Mouse (Mus musculus) midbrain, embryonic 16.5 days (tissue): ENCODE measurements around the gene Wrnip1. TPM values are rescaled to one million over a fixed set of nuclear protein-coding genes. Genes with fewer than 3 reads are reported as not detected.

Source experiments
- ATAC-seq: fragments of 200-750 bp; cut with Nextera tagmentation; 2 replicates; pipeline ENCODE4 v1.8.0; 2017; ENCODE audit warnings: moderate TSS enrichment
- H3K27ac ChIP-seq: fragments of 300-500 bp; sonication (generic); 2 replicates; pipeline ENCODE4 v1.5.1; 2014; ENCODE audit warnings: mild to moderate bottlenecking, low read length, mixed read lengths
- H3K27me3 ChIP-seq: fragments of 300-500 bp; sonication (generic); 2 replicates; pipeline ENCODE4 v1.6.1; 2014; ENCODE audit warnings: low read depth, low read length, mixed read lengths; ENCODE audit not compliant: control insufficient read depth, insufficient read depth
- H3K36me3 ChIP-seq: fragments of 300-500 bp; sonication (generic); 2 replicates; pipeline ENCODE4 v1.6.1; 2014; ENCODE audit warnings: mild to moderate bottlenecking, low read length, moderate library complexity, mixed read lengths; ENCODE audit not compliant: control insufficient read depth, insufficient read depth
- H3K4me1 ChIP-seq: fragments of 300-500 bp; sonication (generic); 2 replicates; pipeline ENCODE4 v1.6.1; 2014; ENCODE audit warnings: mild to moderate bottlenecking, low read length, mixed read lengths; ENCODE audit not compliant: control insufficient read depth, insufficient read depth
- H3K4me2 ChIP-seq: fragments of 300-500 bp; sonication (generic); 2 replicates; pipeline ENCODE4 v1.6.1; 2014; ENCODE audit warnings: mild to moderate bottlenecking, low read length, mixed read lengths
- H3K4me3 ChIP-seq: fragments of 300-500 bp; sonication (generic); 2 replicates; pipeline ENCODE4 v1.5.1; 2014; ENCODE audit warnings: low read depth, mild to moderate bottlenecking, low read length, moderate library complexity, mixed read lengths
- H3K9ac ChIP-seq: fragments of 300-500 bp; sonication (generic); 2 replicates; pipeline ENCODE4 v1.6.1; 2014; ENCODE audit warnings: low read depth, low read length, mixed read lengths
- H3K9me3 ChIP-seq: fragments of 300-500 bp; sonication (generic); replicated peaks from 2 replicates; pipeline ENCODE4 v1.6.1; 2014; ENCODE audit warnings: mild to moderate bottlenecking, low read length, mixed read lengths; ENCODE audit not compliant: control insufficient read depth, poor library complexity, severe bottlenecking
- WGBS: fragments of 180-500 bp; shearing (Covaris S2); extraction: QIAGEN DNeasy Blood & Tissue Kit; methylation state at CpG from one replicate; pipeline ENCODE4 v1.1.7; 2014; 5-methylcytosine and 5-hydroxymethylcytosine counted together
- polyA plus RNA-seq: library from polyadenylated mRNA; unstranded; fragments of >200 nt; fragmentation: Nextera tagmentation; extraction: Ambion mirVana; gene quantifications from 2 replicates; pipeline ENCODE4 v1.2.1, GENCODE M21; 2015

The Wrnip1 gene
- polyA plus RNA-seq, 1 experiment from 2014 or later, result 32.5 TPM

- H3K9me3 ChIP-seq, result no peaks in the 10 kb centered on the region
- H3K27ac ChIP-seq, result no peak overlapping the region
- no peak overlapping the region for H3K4me3 ChIP-seq
- no peak overlapping the region for H3K4me2 ChIP-seq
- H3K27me3 ChIP-seq, result no peaks in the 10 kb centered on the region
- H3K36me3 ChIP-seq, result peaks cover 26% of the 10 kb centered on the region
- WGBS, result 91% methylated on average over 6 of the region's 6 CpGs
- no peaks in the 10 kb centered on the region for H3K4me1 ChIP-seq
- H3K9ac ChIP-seq, result no peak overlapping the region
- ATAC-seq, result no peak
Measured at GRCm38 (mm10) chr13:32823126-32823525, 21.3 kb downstream of the Wrnip1 start.

DNA sequence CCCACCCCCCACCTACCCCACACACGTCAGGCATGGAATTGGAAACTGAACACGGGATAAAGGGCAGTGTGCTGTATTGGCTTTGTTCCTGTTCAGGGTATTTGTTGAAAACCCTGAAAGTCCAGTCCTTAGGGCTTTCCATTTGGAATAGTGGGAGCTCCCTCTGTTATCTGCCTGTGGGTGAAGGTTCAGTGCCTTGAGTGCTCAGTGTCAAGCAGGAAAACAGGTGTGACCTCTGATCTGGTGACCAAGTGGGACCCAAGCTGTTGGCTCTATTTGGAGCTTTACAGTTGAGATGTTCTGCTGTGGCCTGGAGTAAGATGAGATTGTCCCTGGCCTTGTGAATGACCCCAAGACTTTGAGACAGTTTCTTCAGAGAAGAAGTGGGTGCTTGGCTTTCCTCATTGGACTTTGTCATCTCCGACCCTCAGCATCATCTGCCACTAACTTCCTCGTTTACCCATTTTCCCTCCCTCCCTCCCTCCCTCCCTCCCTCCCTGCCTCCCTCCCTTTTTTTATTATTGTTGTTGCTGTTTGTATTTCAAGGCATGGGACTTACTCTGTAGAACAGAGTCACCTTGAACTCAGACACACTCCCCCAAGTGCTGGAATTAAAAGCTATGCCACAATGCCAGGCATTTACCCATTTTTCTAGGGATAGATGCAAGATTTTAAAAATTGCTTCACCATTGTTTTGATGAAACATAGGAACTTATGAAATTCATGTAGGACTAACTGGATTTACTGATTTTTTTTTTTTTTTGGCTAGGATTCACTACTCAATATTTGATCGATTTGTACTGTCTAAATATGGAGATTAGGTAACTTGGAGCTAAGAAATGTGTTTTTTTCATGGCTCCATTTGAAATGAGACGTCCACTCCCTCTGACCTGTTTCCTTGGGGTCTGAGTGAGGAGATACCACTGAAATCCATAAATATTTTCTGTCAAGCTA is 22.8 kb downstream of the Wrnip1 start:
- Histone ChIP-seq H3K4me1 (no peaks in the 10 kb centered on the region), H3K4me3 (no peak overlapping the region), H3K9ac (no peak overlapping the region), H3K27ac (no peak overlapping the region), H3K36me3 (peaks cover 20% of the 10 kb centered on the region), H3K27me3 (no peaks in the 10 kb centered on the region), H3K4me2 (no peak overlapping the region), H3K9me3 (no peaks in the 10 kb centered on the region)
- ATAC-seq, result no peak
- 82% methylated on average over 6 of the region's 6 CpGs for WGBS

DNA sequence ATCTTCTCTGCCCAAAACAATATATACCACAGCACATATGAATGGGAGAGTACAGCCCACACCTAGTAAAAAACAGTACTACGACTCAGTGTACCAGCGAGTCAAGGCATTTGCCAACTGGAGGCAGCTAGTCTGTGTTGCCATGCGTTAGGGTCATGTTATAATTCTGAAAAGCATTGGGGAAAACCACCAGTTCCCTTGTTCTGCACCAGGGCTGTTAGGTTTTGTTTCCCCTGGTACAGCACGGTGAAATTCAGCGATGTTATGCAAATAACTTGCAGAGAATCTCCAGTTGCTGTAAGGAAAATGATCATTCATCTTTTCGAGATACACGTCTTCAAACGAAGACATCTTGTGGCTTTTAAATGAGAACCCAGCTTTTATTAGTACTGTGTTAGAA is 23.7 kb downstream of the Wrnip1 start:
- ATAC-seq, result no peak
- no peak overlapping the region for H3K27ac ChIP-seq
- H3K36me3 ChIP-seq, result peaks cover 12% of the 10 kb centered on the region; the same call in 1 of the 2 replicates
- H3K9ac ChIP-seq, result no peak overlapping the region
- no peaks in the 10 kb centered on the region for H3K4me1 ChIP-seq
- H3K4me2 ChIP-seq, result no peak overlapping the region
- no peaks in the 10 kb centered on the region for H3K9me3 ChIP-seq
- H3K27me3 ChIP-seq, result no peaks in the 10 kb centered on the region
- no peak overlapping the region for H3K4me3 ChIP-seq
- 95% methylated on average over 8 of the region's 8 CpGs for WGBS

GRCm38 (mm10) chr13:32827111-32827822 is 25.4 kb downstream of the Wrnip1 start:
- no peak overlapping the region for H3K27ac ChIP-seq
- 83% methylated on average over 3 of the region's 3 CpGs for WGBS
- no peaks in the 10 kb centered on the region for H3K9me3 ChIP-seq
- no peaks in the 10 kb centered on the region for H3K4me1 ChIP-seq
- no peak overlapping the region for H3K4me3 ChIP-seq
- no peak overlapping the region for H3K4me2 ChIP-seq
- no peak overlapping the region for H3K9ac ChIP-seq
- no peaks in the 10 kb centered on the region for H3K27me3 ChIP-seq
- no peak for ATAC-seq
- no peaks in the 10 kb centered on the region for H3K36me3 ChIP-seq

- H3K36me3 ChIP-seq, result no peaks in the 10 kb centered on the region
- no peaks in the 10 kb centered on the region for H3K4me1 ChIP-seq
- H3K9me3 ChIP-seq, result no peaks in the 10 kb centered on the region
- 61% methylated on average over 4 of the region's 4 CpGs for WGBS
- H3K4me3 ChIP-seq, result no peak overlapping the region
- no peak overlapping the region for H3K9ac ChIP-seq
- H3K27me3 ChIP-seq, result no peaks in the 10 kb centered on the region
- H3K27ac ChIP-seq, result no peak overlapping the region
- 0 out of 2 replicates have a peak, but pooled peaks have one; percentile 22 for ATAC-seq
- no peak overlapping the region for H3K4me2 ChIP-seq
Measured at GRCm38 (mm10) chr13:32827951-32828350, 26.1 kb downstream of the Wrnip1 start.

DNA sequence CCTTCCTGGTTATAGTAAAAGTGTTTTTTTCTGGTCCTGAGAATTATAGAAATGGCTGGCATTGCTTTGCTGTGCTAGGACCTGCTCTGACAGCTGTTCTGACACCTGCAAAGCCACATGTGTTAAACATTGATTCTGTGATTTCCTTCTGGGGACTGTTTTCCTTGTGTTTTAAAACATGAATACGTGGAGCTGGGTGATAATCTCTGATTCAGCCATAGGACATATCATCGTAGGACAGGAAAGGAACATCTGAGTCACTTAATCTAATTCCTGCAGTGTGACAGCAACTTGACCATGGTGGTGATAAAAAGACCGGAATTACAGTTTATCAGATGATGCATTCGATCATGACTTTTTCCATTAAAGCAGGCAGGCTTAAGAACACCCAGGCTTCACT is 27.0 kb downstream of the Wrnip1 start:
- H3K9ac ChIP-seq, result no peak overlapping the region
- H3K4me2 ChIP-seq, result no peak overlapping the region
- no peaks in the 10 kb centered on the region for H3K4me1 ChIP-seq
- no peaks in the 10 kb centered on the region for H3K36me3 ChIP-seq
- no peaks in the 10 kb centered on the region for H3K27me3 ChIP-seq
- WGBS, result 85% methylated on average over 4 of the region's 4 CpGs
- H3K9me3 ChIP-seq, result no peaks in the 10 kb centered on the region
- H3K27ac ChIP-seq, result no peak overlapping the region
- no peak for ATAC-seq
- H3K4me3 ChIP-seq, result no peak overlapping the region

DNA sequence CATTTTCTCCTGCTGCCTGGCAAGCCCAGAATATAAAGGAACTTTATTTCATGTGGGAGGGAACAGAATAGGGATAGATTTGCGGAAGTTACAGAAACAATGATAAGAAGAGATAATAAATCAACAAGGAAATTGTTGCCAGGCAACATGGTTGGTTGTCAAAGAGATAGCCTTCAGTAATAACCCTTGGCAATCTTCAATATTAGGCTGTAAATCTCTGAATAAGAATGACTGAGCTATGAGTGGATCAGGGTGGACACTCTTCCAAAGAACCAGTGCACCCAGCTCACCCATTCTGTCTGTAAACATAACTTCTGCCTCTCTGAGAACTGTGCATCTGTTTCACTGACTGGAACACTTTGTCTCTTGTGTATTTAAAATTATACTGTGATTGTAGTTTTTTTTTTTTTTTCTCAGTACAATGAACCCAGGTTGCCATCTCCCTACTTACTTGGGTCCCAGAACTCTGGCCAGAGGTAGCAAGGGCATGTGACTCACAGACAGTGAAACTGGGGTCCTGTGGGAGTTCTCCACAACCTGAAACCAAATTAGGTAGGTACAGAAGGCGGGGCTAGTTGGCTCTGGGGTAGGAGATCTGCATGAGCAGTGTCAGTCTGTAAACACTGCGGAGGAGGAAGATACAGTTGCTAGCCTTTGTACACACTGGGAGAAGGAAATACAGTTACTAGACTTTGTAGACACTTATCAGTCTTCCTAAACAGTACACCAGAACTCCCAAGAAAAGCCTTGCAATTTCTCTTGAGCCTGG is 29.9 kb downstream of the Wrnip1 start:
- H3K4me3 ChIP-seq, result no peak overlapping the region
- ATAC-seq, result no peak
- H3K9ac ChIP-seq, result no peak overlapping the region
- no peaks in the 10 kb centered on the region for H3K36me3 ChIP-seq
- WGBS, result 81% methylated on average over 3 of the region's 3 CpGs
- H3K4me2 ChIP-seq, result no peak overlapping the region
- H3K4me1 ChIP-seq, result no peaks in the 10 kb centered on the region
- no peak overlapping the region for H3K27ac ChIP-seq
- no peaks in the 10 kb centered on the region for H3K9me3 ChIP-seq
- H3K27me3 ChIP-seq, result no peaks in the 10 kb centered on the region

GRCm38 (mm10) chr13:32832776-32833175 is 30.9 kb downstream of the Wrnip1 start:
- no peaks in the 10 kb centered on the region for H3K27me3 ChIP-seq
- no peak overlapping the region for H3K9ac ChIP-seq
- ATAC-seq, result no peak
- no peaks in the 10 kb centered on the region for H3K9me3 ChIP-seq
- H3K27ac ChIP-seq, result no peak overlapping the region
- no peaks in the 10 kb centered on the region for H3K4me1 ChIP-seq
- no peak overlapping the region for H3K4me3 ChIP-seq
- no peak overlapping the region for H3K4me2 ChIP-seq
- 68% methylated on average over 3 of the region's 3 CpGs for WGBS
- H3K36me3 ChIP-seq, result no peaks in the 10 kb centered on the region
